Mouse (Mus musculus) C2C12 (cell line): ENCODE measurements around the gene Mcm3.

ENCODE experiments used
- CEBPB ChIP-seq: IDR thresholded peaks from one replicate; pipeline ENCODE4 v1.6.1; 2011; ENCODE audit warnings: low read depth, mild to moderate bottlenecking, control low read depth, moderate library complexity
- CTCF ChIP-seq: IDR thresholded peaks from one replicate; pipeline ENCODE4 v1.5.1; 2011; ENCODE audit not compliant: control insufficient read depth, insufficient read depth, insufficient read length
- MAX ChIP-seq: IDR thresholded peaks from one replicate; pipeline ENCODE4 v1.6.1; 2011; ENCODE audit warnings: mild to moderate bottlenecking, control low read depth
- MYOD1 ChIP-seq: IDR thresholded peaks from one replicate; pipeline ENCODE4 v1.6.1; 2011; ENCODE audit warnings: low read depth; ENCODE audit not compliant: control insufficient read depth, insufficient read length
- MYOG ChIP-seq: IDR thresholded peaks from one replicate; pipeline ENCODE4 v1.6.1; 2011; ENCODE audit not compliant: control insufficient read depth, insufficient read length; ENCODE audit errors: extremely low read depth
- USF1 ChIP-seq: IDR thresholded peaks from one replicate; pipeline ENCODE4 v1.6.1; 2011; ENCODE audit warnings: low read depth, mild to moderate bottlenecking, control low read depth, moderate library complexity

GRCm38 (mm10) chr1:20761411-20761810 is 58.7 kb downstream of the Mcm3 start:
- no peak for TF ChIP-seq CTCF
- no peak for TF ChIP-seq MAX
- TF ChIP-seq MYOD1 = no peak
- no peak for TF ChIP-seq USF1
- TF ChIP-seq MYOG = no peak
- TF ChIP-seq CEBPB = no peak
